Mouse (Mus musculus) liver (tissue): ENCODE measurements around the gene Cd47.

ENCODE experiments used
- DNase-seq: peaks from one replicate; pipeline ENCODE4 v3.0.0-alpha.2; 2020; ENCODE audit warnings: mixed read lengths

The Cd47 gene

GRCm38 (mm10) chr16:49920191-49920590 is 119.9 kb downstream of the Cd47 start:
- DNase-seq: no peak

GRCm38 (mm10) chr16:49921677-49922076 is 121.3 kb downstream of the Cd47 start:
- DNase-seq: no peak

DNA sequence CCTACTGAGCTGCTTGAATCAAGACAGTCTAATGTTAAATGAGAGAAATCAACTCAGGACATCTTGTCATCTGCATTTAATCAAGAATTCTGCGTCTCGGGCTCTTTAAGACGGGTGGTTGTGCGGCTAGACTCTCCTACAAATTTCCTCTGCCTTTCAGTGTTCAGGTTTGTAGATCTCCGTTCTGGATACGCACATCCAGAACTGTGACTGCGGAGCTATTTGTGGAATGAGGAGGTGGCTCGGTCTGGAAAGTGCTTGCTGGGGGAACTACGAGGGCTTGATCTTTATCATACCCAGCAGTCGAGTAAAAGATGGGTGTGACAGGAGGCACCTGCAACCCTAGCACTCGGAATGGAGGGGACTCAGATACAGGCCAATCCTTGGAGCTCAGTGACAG is 121.8 kb downstream of the Cd47 start:
- DNase-seq: no peak

GRCm38 (mm10) chr16:49923720-49924119 is 123.4 kb downstream of the Cd47 start:
- no peak for DNase-seq

GRCm38 (mm10) chr16:49924941-49925340 is 124.6 kb downstream of the Cd47 start:
- DNase-seq: no peak

DNA sequence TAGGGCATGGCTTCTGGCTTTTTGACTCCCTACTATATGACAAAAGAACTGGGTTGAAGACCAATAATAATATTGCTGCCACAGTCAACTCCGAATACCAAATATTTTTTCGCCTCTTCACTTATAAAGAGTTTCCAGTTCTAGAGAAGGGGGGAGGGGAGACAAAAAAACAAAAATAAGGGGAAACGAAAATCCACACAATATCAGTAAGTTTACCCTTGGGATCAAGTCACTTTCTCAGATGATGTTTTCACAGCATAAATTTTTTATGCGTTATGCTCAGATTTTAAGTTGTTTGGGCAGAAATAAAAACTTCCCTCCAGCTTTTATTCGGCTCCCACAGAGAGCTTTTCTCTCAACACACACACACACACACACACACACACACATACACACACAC is 132.9 kb downstream of the Cd47 start:
- no peak for DNase-seq

- DNase-seq: no peak
These were observed 135.7 kb downstream of the Cd47 start for GRCm38 (mm10) chr16:49936008-49936443.

GRCm38 (mm10) chr16:49936793-49937192 is 136.5 kb downstream of the Cd47 start:
- no peak for DNase-seq

DNA sequence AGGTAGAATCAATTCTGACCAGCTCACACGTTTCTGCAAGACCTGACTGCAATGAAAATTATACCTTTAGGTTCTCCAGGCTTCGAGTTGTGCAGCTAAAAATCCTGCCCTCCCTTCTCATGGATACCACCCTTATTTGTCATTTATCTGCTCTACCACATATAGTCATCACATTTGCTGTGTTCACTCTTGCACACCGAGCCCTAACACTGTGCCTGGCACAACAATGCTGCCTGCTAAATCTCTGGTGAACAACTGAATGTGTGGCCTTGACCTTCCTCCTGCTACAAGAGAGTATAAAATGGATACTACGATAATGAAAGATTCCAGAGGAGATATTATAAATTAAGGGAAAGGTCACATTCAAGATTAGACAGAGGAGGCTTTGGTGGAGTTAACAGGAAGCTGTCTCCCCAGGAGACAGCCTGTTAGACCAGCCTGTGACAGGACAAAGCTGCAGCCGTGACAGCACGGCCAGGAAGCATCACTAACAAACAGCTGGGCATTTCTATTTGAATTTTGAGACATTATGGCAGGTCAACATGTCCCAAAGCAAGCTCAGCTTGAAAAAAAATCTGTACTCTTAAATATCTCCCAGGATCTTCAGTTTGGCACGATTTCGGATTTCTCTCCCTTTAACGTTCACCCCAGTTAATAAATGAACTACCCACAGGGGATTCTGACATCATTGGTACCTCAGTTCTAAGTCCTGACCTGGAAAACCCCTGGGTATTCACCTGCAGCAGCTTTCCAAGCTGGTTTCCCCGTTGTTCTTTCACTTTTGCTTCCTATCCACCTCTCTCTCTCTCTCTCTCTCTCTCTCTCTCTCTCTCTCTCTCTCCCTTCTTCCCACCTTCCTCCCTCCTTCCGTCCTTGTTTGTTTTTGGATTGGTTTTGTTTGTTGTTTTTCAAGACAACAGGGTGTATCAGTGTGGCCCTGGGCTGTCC is 137.2 kb downstream of the Cd47 start:
- no peak for DNase-seq

- DNase-seq: no peak
These were observed 138.4 kb downstream of the Cd47 start for GRCm38 (mm10) chr16:49938483-49939301.

- no peak for DNase-seq
These were observed 139.0 kb downstream of the Cd47 start for GRCm38 (mm10) chr16:49939376-49939775.

DNA sequence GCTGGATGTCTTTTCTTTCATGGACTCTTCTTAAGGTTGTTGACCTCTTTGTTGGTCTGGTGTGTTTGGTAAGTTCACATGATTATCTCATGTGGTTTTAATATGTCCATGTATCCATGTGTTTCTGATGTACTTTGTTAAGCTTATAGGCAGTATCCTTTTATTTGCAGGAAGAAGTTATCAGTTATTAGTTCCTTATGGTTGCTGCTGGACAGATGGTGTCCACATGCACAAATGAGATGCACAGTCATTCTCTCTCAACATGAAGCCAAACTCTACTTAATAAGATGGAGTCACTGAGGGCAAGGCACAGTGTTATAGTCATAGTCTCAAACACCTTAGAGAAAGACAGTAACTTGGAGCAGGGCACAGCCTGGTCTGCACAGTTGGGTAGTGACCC is 140.1 kb downstream of the Cd47 start:
- DNase-seq: no peak

- no peak for DNase-seq
These were observed 140.7 kb downstream of the Cd47 start for GRCm38 (mm10) chr16:49941031-49941430.

- DNase-seq: no peak
These were observed 143.4 kb downstream of the Cd47 start for GRCm38 (mm10) chr16:49943726-49944125.

- no peak for DNase-seq
These were observed 144.8 kb downstream of the Cd47 start for GRCm38 (mm10) chr16:49945084-49945483.

GRCm38 (mm10) chr16:49947049-49947448 is 146.7 kb downstream of the Cd47 start:
- no peak for DNase-seq

- no peak for DNase-seq
These were observed 147.3 kb downstream of the Cd47 start for GRCm38 (mm10) chr16:49947610-49948009.

DNA sequence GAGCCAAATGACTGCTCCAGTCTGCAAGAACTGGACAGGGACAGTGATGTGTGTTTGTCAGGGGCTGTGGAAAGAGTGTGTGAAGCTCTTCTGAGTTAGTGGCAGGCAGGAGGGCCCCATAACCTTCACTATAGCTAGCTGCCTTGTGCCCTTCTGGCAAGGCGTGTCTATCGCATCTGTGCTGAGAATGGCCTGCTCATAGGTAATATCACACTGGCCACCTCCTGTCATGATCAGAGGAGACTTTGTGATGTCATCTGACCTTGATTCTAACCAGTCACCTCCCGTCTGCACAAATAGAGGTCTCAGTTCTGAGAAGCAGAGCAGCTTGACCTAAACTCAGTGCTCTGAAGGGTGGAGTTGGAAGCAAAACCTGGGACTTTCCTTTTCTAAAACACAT is 148.0 kb downstream of the Cd47 start:
- no peak for DNase-seq

DNA sequence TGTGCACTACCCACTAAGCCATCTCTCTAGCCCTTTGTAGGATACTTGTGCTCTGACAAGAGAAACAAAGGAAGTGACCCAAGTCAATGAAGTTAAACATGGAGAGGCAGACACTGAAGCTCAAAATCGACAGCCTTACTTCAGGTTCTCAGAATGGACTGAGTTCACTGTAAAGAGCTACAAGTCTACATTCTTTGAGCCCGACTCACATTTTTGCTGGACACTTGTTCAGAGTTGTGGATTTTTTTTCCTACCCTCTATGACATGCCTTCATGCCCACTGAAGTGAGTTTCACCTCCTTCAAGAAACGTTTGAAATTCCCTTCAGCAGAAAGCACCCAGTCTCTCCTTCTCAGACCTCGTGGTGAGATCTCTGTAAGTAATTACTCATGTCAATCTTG is 148.9 kb downstream of the Cd47 start:
- no peak for DNase-seq

DNA sequence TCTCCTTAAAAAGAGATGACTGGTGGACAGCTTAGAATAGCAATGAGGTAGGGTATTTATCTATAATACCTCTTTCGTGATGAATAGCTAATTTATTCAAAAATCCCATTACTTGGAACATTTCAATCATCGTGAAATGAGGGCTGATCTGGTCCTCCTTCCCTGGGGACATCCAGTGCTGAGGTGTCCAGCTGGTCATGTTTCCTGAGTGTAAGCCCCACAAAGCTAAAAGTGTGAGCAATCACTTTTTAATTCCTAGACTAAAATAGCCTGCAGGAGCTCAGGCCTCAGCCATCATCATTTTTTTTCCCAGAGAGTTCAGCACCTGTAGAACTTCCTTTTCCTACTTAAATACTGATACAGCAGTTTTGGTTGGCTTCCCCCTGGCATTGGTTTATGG is 150.0 kb downstream of the Cd47 start:
- DNase-seq: no peak

GRCm38 (mm10) chr16:49951288-49951691 is 151.0 kb downstream of the Cd47 start:
- no peak for DNase-seq

GRCm38 (mm10) chr16:49951925-49952523 is 151.7 kb downstream of the Cd47 start:
- no peak for DNase-seq

- no peak for DNase-seq
These were observed 153.5 kb downstream of the Cd47 start for GRCm38 (mm10) chr16:49953817-49954216.
